Mouse (Mus musculus): ENCODE measurements around the gene Gm20388.

DNA sequence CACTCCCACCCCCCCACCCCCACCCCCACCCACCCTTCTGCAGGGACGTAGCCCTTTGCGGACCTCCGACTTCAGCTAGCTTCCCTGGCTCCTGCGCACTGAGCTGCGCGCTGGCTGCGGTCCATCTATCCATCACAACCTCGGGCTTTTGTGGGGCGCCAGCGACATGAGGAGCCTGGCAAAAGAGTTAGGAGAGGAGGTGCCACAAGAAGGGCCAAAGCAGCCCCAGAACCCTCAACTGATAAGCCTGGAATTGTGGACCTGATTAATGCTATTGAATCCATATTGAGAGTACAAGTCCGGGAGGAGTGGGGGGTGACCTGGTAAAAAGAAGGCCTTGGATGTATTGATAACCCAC is 3604.9 kb downstream of the Gm20388 start:
- TF ChIP-seq MAFK (IDR thresholded peaks at IDR 0.05; ENCODE audit: insufficient read depth, low read depth, low read length) (no peak), HCFC1 (IDR thresholded peaks at IDR 0.05; ENCODE audit: borderline replicate concordance, insufficient read depth, low read length) (no peak), ZNF384 (IDR thresholded peaks at IDR 0.05; ENCODE audit: low read depth, low read length) (no peak), ZC3H11A (IDR thresholded peaks at IDR 0.05; ENCODE audit: borderline replicate concordance, low read depth, low read length) (no peak), CHD2 (IDR thresholded peaks at IDR 0.05; ENCODE audit: low read depth, low read length) (no peak)
